Mouse (Mus musculus) kidney, adult 2 months (tissue): ENCODE results near the gene Duxbl1.
"Not testable (repeated sequence)": the region's sequence is repeated elsewhere in the genome, so short reads cannot be mapped to it uniquely, and the experiment has no call there.

Source experiments
- CTCF ChIP-seq: fragments of 200-500 bp; conservative IDR thresholded peaks from 2 replicates; pipeline ENCODE4 v1.5.1; 2011; ENCODE audit warnings: low read depth, mild to moderate bottlenecking, control low read depth, low read length, moderate library complexity, mixed read lengths; ENCODE audit not compliant: insufficient read depth, insufficient read length
- POLR2A ChIP-seq: fragments of 200-500 bp; IDR thresholded peaks from one replicate; pipeline ENCODE4 v1.6.1; 2011; ENCODE audit warnings: low read depth, low read length, control low read depth

DNA sequence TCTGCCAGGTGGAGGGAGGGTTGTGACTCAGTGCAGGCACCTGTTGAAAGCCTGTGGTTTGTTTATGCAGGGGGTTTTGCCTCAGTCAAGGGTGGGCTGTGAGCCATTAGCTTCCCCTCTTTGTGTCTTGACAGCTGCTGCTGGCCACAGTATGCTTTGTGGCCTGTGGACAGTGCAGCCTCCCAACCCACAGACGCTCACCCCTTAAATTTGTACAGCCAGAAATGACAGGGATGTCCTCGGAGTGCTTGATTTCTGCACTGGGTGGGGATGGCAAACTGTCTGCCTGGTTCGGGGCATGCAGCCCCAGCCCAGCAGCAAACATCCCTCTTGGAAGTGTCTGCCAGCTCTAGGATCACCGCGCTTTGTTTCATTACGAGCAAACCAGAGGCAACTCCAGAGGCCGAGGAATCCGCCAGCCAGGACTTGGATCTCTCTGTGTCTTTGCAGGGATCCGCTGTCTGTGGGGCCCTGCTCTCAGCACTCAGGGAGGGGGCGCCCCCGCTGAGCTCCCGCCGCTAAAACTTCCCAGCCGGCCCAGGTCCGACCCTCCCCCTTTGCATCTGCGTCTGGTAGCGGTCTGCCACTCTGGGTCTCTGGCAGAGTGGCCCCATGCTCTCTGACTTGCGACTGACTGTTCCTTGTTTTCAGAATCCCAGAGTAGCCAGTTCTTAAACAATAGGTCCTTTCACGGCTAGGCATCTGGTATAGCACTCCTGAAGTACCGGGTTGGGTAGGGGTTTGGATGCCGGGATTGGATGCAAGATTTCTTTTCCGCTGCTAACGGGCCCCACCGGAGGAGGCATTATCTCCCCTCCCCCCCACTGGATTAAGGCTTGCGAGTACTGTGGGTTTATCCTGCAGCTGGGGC, at the start of gene Duxbl1:
- not testable (repeated sequence) for TF ChIP-seq CTCF, POLR2A
